Mouse (Mus musculus) gastrocnemius, postnatal 10 days (tissue): ENCODE data around the gene Lnx2. TPM values are rescaled to one million over a fixed set of nuclear protein-coding genes. Genes with fewer than 3 reads are reported as not detected.

ENCODE experiments used
- total RNA-seq, 2 experiments: library from RNA; stranded (reverse); gene quantifications; 2 replicates each; pipeline ENCODE4 v1.2.3; 2021

Gene Lnx2
- total RNA-seq, 2 experiments from 2014 or later = 6.7 to 7.4 TPM

Other genes starting within 250 kb of the Lnx2 start
- 100 to 1,000 TPM; 258 to 266 TPM for gene Rpl21, start 243.7 kb downstream of the Lnx2 start, total RNA-seq
- 1 to 10 TPM; 3.9 to 5.1 TPM for gene Rasl11a, start 231.5 kb downstream of the Lnx2 start, total RNA-seq
- gene Gtf3a, start 127.9 kb downstream of the Lnx2 start, total RNA-seq = 10 to 100 TPM; 31.7 to 33.3 TPM
- gene Mtif3, start 112.8 kb downstream of the Lnx2 start, total RNA-seq = 10 to 100 TPM; 21.8 to 27.5 TPM
- gene Polr1d, start 464 bp upstream of the Lnx2 start, total RNA-seq = 100 to 1,000 TPM; 103 to 116 TPM
- not detected for gene Gsx1, start 112.1 kb upstream of the Lnx2 start, total RNA-seq
- gene Pdx1, start 193.4 kb upstream of the Lnx2 start, total RNA-seq = not detected
- not detected for gene Cdx2, start 230.7 kb upstream of the Lnx2 start, total RNA-seq
- not detected for gene Urad, start 245.9 kb upstream of the Lnx2 start, total RNA-seq